Mouse (Mus musculus) thymus, postnatal 0 days (tissue): ENCODE measurements around the gene Polrmt. TPM values are rescaled to one million over a fixed set of nuclear protein-coding genes. Genes with fewer than 3 reads are reported as not detected.
A peak's percentile ranks its signal among the peaks of the same experiment; 100 is the strongest.
"Not testable (repeated sequence)": the region's sequence is repeated elsewhere in the genome, so short reads cannot be mapped to it uniquely, and the experiment has no call there.

Experiments used
- DNase-seq: peaks from one replicate; pipeline ENCODE4 v3.0.0-alpha.2; 2015; ENCODE audit warnings: low spot score
- polyA plus RNA-seq: library from polyadenylated mRNA; unstranded; fragments of >200 nt; fragmentation: Nextera tagmentation; extraction: Ambion mirVana; gene quantifications from 2 replicates; pipeline ENCODE4 v1.2.1, GENCODE M21; 2015

Polrmt gene
- polyA plus RNA-seq, 1 experiment from 2014 or later: 39.5 TPM

DNA sequence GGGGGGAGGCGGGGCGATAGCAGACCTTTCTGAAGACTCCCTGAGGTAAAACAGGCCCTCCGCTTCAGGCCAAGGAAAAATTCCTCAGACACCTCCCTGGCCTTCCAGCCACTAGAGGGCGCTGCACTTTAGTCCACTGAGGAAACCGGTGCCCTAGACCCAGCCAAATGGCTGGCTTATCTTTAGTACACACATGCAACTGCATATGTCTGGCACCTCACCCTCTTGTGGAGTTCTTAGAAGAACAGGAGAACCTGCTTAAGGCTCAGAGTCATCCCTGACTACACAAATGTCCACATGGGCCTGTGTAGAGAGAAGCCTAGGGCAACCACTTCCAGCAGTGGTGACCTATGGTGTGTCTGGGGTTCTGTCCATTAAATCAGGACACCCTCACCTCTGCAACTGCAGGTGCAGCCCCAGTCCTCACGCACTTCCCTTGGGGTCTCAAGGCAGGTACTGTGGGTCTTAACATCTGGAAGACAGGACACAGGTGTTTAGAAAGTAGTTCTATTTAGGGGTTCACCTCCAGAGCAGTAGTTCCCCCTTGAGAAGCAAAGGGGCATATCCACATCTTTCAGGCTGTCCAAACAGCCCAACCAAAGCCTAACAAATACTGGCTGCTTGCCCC, 33.8 kb downstream of the Polrmt start:
- DNase-seq: peak; percentile 71

DNA sequence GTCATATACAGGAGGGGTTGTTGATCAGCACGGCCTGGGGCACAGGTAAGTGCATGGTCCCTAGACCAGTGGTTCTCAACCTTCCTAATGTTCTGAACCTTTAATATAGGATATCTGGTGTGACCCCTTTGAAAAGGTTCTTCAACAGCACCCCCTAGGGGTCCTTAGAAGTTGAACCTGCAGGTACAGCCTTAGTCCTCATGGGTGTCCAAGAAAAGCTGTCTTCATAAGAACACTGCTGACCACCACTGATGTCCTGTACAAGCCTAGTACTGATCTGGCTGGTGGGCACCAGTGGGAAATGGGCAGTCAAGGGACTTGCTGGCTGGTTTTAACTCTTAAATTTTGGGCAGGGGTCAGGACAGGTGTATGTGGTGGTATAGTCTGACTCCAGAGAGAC, 34.4 kb downstream of the Polrmt start:
- DNase-seq: peak; percentile 49

DNA sequence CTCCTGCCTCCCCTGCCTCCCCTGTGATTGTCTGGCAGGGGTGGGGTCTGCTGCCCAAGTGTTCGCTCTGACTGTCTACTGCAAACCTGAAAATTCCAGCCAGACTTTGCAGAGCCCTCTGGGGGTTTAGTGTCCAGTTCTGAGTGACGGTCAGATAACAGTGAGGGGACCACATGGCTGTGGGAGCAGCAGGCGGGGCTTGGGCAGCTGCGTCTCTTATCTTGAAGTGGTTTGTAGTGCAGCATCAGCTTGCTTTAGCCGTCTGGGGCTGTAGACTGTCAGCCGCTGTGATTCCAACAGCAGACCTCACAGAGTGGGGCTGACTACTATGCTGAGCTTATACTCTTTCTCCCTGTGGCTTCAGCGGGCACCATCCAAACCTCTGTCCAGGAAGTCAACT, 37.1 kb downstream of the Polrmt start:
- no peak for DNase-seq

DNA sequence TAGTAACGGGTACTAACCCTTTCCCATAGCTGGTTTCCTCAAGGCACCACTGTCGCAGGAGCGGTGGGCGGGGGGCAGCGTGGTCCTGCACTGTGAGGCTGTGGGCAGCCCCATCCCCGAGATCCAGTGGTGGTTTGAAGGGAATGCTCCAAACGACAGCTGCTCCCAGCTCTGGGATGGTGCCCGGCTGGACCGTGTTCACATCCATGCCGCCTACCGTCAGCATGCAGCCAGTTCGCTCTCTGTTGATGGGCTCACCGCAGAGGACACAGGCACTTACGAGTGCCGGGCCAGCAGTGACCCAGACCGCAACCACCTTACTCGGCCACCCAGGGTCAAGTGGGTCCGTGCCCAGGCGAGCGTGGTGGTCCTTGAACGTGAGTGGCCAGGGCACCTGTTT, 37.7 kb downstream of the Polrmt start:
- DNase-seq: no peak

DNA sequence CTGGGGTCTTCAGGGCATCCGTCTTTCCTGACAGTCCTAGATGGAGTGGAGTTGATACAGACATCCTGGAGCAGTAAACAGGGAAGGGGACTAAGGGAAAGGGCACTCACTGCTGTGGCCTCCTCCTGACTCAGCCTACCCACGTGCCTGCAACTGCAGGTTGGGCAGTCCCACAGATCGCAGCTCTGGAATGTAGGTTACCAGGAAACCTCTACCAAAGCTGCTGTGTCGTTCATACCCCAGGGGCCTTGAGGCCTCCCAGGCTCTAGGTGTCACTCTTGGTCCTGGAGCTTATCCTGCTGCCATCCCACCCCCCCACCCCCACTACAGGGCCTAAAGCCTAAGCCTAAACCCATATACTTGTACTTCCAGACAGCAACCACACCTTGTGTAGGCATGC, 38.6 kb downstream of the Polrmt start:
- no peak for DNase-seq

DNA sequence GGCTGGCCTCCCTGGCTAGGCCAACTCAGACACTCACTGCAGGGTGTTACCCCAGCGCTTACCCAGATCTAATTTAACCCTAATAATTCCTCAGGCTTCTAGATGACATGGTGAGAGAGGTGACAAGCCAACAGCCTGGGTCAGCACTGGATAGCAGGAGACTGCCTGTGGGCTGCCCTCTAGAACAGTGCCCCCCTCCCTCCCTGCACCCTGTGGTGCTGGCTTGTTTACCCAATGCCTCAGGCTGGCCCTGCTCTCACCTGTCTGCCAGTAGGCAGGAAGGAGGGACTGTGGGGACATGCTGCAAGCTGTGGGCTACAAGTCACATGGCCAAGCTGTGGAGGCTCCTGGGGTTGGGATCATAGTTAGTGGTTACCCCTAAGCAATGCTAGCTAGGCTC, 39.2 kb downstream of the Polrmt start:
- DNase-seq: no peak

DNA sequence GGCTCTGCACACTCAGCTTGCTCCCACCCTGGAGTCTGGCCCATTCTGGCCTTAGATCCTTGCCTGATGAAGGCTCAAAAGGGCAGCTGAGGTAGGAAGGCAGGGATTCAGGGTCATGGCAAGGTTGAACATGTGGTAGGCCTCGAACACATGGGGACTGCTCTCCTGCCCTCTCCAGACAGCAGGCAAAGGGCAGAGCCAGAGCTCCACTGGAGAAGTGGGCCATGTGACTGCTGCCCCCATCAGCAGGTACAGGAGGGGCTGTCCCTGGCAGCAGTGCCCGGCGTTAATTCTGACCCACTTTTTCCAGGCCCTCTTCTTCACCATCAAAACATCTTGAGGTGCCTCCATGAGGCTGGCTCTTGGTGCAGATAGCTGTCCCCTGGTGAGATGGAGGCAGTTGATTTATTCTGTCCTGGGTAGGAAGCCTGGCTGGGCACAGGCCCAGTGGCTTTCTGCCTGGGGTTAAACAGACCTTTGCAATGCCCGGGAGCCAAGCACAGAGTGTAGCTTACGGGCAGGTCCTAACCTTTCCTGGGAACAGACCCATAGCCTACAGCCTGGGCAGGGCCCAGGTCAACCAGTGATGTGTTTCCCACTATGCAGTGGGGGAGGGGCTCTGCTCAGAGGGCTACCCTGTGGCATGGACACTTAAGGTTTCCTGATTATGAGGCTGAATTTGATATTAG, 39.8 kb downstream of the Polrmt start:
- DNase-seq: no peak

DNA sequence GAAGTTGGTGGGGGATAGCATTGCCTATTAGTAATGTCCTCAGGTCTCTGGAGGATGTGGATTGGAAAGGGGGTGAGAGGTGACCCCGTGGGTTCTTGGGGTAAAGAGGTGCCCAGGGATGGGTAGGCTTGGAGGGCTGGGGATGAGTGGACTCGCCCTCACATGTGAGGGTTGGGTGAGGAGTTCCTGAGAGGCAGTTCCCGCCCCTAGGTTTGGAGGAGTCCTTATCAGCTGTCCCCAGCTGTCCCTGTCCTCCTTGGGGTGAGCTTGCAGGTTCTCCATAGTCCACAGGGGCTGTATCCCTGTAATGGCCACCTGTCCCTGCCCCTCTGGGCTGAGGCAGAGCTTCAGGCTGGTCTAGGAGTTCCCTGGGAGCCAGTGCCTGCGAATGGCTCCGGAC, 40.4 kb downstream of the Polrmt start:
- no peak for DNase-seq

DNA sequence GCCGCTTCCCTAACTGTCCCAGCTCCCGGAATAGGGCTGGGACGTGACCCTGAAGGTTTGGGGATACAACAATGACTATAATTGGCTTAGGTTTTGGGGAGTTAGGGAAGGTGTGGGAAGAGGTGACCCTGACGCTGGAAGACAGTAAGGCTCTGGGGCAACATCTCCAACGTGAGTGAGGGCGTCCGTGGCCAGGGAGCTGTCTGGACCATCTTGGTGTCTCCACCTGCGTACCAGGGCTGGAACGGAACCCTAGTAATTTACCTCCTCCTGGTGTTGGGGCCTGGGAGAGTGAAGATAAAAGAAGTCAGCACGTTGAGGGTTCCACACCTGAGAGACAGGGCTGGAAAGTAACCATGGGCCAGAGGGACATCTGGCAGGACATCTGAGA, 41.4 kb downstream of the Polrmt start:
- no peak for DNase-seq

DNA sequence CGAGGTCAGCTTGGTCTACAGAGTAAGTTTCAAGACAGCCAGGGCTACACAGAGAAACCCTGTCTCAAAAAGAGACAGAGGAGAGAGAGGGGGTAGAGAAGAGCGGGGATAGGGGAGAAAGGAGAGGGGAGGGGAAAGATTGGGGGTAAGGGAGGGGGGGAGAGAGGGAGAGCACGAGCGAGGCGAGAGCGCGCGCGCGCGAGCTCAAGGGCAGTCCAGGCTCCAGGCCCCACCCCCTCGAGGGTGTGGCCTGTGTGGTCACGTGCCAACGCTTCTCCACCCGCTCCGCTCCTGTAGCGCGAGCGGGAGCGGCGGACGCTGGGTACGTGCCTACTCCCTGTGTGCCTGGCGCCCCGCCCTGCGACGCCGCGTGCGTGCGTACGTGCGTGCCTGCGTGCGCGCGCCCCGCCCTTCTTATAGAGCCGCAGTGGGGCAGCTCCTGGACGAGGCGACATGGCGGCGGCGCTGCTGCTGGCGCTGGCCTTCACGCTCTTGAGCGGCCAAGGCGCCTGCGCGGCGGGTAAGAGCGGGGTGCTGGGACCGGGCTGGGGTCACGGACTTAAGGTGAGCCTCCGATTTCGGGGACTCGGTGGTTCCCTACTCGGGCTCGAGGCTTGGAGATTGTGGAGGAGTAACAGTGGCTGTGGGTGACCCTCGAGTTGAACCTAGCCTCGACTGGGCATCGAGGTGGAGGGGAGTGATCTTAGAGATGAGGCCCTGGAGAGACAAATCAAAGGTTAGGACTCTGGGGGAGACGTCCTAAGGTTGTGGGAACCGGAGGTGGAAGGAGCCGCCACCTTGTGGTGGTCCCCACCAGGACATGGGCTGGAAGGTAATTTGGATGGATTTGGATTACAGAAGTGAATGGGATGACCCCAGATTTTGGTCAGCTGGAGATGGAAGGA, 42.1 kb downstream of the Polrmt start, which contains the start of gene Bsg:
Bsg (plus strand) TSS at position 427 of the 905 bp plus-strand sequence.
- peak; percentile 100 for DNase-seq

DNA sequence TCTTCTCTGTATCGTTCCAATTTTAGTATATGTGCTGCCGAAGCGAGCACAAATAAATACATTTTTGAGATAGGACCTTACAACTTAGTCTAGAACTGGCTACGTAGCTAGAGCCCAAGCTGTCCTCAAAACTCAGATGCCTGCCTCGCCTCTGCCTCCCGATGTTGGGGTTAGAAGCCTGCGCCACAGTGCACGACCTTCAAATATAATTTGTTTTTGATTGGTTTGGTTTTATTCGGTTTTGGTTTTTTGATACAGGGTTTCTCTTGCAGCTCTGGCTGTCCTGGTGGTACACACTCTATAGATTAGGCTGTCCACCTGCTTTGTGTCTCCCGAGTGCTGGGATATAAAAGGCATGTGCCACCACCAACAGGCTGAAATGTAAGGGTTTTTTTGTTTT, 42.8 kb downstream of the Polrmt start:
- no peak for DNase-seq

DNA sequence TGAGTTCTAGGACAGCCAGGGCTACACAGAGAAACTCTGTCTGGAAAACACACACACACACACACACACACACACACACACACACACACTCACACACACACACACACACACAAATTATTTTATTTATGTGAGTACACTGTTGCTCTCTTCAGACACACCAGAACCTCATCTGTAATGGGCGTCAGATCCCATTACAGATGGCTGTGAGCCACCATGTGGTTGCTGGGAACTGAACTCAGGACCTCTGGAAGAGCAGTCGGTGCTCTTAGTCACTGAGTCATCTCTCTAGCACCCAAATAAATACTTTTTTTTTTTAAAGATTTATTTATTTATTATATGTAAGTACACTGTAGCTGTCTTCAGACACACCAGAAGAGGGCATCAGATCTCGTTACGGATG, 43.4 kb downstream of the Polrmt start:
- not testable (repeated sequence) for DNase-seq

DNA sequence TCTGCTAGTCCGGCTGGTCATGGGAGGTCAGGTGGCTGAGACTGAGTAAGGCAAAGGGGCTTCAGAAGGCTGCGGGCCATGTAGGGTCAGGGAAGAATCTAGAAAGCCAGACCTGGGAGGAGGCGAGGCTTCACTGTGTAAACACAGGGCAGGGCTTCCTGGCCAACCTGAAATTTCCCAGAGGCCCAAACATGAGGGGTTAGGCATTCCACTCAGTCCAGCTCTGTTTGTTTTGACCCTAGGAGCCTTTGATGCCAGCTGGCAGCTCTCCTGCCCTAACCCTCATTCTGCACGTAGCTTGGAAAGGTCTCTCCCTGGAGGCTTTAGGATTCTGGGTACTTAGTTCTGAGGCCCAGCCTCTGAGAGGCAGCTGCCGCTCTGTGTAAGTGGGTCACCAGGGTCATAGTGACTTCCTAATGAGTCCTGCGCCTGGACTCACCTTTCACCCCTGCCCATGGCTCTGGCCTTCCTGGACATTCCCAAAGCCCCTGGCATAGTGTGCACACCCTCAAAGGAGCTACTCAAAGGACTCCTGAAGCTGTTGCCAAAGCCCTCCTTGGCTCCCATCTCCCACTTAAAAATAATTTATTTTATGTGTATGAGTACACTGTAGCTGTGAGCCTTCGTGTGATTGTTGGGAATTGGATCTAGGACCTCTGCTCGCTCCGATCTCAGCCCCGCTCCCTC, 44.8 kb downstream of the Polrmt start:
- no peak for DNase-seq

DNA sequence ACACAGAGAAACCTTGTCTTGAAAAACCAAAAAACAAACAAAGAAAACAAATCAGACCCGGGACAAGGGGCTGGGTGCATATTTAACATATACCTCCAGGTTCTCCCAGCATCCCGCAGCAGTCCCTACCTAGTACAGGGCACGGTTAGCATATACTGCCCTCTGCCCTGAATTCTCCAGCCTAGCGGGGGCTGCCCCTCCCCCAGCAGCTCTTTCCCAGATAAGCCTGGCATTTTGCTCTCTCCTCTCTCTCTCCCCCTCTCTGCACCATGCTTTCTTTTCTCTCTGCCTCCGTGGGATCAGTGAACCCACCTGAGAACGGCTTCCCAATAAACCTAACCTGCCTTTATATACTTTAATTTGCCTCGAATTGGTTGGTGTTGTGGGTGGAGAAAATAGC, 45.7 kb downstream of the Polrmt start:
- no peak for DNase-seq

DNA sequence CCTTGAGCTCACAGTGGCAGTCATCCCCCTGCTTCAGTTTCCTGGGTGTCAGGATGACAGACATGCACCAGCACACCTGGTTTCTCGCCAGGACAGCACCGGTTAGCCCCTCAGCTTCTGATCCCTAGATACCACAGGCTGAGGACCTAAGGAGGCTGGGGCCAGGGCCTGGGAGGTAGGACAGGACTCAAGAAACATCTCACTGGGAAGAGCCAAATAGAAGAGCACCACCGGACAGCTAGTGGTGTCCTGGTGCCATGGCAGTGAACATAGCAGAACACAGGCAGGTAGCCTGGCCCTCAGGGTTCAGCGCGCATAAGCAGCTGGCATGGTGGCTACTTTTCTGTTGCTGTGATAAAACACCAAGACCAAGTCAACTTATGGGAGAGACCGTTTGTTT, 47.9 kb downstream of the Polrmt start:
- DNase-seq: no peak

DNA sequence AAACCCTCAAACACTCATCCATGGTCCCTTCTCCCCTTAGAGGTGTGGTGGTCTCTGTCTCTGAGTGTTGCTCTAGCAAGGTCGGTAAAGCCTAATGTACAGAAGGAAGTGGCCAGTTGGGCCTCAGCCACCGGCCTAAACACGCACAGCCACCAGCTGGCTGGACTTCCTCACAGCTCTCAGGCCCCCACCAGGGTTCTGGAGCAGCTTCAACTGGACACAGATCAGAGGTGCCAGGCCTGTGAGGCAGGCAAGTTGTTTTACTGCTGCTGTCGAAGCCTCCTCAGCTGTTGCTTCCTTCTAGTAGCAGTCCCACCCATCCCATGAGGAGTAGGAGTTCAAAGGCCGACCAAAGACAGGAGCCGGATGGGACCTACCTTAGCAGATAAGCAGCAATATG, 48.5 kb downstream of the Polrmt start:
- no peak for DNase-seq

DNA sequence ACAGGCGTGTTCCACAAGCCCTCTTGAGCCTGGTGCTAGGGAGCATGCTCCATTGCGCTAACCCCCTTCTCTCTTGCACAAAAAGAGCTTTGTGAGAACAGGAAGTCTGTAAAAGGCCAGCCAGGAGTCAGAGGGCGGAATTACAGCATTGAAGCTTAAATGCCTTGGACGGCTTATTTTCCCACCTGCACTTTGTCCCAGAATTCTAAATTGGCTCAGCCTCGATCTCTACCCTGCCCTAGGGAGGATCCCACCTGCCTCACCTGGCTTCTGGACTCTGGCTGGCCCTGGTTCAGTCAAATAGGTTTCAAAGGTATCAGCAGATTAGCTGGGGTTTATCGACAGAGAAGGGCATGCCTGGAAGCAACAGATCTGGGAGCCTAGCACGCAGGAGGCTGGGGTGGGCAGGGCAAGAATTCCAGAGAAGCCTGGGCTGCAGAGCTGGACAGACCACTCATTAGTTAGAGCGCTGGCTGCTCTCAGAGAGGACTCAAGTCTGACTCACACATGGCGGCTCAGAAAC, 50.2 kb downstream of the Polrmt start:
- DNase-seq: no peak

DNA sequence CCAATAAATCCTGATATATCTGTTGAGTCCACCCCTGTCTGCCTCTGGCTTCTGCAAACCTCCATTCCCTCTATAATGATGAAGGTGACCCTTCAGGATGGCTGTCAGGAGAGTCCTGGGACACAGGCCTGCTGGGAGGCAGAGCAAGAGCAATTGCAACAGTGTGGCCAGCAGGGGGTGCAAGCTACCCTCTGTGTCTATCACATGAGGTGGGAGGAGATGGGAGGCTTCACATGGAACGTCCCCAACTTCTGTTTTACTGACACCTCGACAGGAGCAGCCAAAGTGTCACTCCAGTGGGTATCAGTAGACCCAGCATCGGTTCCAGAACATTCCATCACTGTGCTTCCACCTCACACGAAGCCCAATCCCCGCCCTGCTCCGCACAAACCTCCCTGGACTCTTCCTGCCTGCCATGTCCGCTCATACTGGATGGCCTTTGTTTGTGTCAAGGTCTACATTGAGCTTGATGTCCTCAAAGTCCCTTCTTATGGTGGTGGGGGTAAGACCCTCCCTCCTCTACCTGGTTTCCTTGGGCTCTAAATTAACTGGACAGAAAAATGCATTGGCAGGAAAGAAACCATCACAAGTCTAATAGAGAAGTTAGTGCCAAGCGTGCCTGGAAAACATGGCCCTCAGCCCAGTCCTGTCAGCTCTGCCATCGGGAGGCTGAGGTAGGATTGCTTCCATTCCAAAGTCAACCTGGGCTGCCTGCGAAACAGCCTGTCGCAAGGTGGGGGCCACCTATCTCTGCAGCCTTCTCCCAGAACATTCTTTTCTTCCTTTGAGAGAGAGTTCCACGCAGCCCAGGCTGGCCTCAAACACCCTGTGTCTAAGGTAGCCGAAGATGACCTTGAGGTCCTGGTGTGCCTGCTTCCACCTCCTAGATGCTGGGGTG, 50.9 kb downstream of the Polrmt start:
- peak; percentile 61 for DNase-seq

DNA sequence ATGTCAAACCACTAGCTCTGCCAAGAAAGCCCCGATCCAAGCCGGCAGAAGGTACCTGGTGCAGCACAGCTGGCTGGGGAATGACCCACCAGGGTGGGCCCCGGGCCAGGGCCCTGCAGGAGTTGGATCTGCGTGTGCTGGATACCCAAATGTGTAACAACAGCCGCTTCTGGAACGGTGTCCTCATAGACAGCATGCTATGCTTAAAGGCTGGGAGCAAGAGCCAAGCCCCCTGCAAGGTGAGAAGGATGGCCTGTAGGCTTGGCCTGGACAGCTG, 52.1 kb downstream of the Polrmt start:
- DNase-seq: no peak

DNA sequence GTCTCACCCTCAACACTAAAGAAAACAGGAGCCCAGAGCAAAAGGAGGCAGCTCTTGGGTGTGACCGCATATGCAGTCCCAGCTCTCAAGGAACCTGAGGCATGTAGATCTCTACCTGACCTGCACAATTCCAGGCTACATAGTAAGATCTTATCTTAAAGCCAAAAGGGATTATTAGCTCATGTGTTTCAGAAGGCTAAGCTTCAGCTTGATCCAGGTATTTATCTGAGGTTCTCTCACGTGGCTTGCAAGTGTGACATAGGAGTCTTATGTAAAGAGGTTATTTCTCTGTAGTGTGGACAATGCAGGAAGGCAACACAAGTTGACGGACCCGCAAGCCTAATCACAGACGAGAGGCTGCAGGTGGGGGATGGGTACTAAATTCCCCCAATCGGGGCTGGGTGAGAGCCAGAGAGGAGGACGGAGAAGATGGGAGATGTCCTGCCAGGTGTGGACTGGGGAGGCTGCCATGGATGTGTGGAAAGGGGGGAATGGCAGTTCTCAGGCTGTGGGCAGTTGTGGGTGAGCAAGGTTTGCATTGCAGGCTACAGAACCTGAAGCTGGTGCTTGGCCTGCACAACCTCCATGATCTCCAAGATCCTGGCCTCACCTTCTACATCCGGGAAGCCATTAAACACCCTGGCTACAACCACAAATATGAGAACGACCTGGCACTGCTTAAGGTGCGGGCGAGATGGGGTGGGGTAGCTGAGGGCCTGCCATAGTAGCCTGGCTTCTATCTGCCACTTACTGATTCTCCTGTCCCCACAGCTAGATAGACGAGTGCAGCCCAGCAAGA, 52.6 kb downstream of the Polrmt start:
- no peak for DNase-seq
